Mouse (Mus musculus) right cerebral cortex, postnatal 25 days (tissue): ENCODE results near the gene Ptpn11.
"Not testable (repeated sequence)": the region's sequence is repeated elsewhere in the genome, so short reads cannot be mapped to it uniquely, and the experiment has no call there.

Experiments
- DNase-seq: peaks from one replicate; pipeline ENCODE4 v3.0.0; 2022

The Ptpn11 gene

GRCm38 (mm10) chr5:121190836-121191583 lies at the start of gene Ptpn11:
TSS of gene Ptpn11 (minus strand) at chr5:121191397.
- DNase-seq, result peak; percentile 87

- no peak for DNase-seq
Measured at GRCm38 (mm10) chr5:121239846-121240245, 48.6 kb upstream of the Ptpn11 start.

DNA sequence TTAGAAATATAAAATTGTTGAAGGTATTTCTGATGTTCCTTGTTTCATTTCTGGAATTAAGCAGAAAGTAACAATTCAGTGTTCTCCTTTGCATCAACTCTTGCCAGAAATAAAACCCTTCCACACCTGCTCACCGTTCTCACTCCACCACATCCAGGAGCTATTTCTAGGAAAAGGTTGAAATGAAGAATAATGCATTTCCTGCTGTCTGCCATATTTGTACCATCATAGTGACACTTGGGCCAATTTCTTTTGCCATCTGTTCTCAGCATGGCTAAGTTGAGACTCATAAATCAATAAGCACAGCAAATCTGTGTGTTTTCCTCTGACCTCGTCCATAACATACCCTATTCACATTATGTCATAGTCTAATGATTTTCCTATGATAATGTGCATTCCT lies 47.0 kb upstream of the Ptpn11 start:
- no peak for DNase-seq

DNA sequence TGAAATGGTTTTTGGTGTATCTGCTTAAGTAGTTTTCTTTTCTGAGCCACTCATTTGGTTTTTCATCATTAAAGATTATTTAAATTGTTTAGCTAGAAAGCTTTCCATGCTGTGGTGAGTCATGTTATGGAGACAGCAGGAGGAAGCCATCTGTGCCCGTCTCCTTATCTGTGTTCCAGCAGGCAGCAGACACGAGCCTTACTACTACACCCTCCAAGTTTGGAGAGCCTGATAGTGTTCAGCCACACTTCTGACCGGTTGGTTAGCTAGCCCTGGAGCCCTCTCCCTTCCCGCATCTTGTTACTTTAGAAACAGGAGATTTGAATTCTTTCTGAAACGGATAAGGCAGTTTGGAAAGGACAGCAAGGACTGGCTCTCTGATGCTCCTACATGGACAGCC lies 45.0 kb upstream of the Ptpn11 start:
- peak; percentile 59 for DNase-seq

DNA sequence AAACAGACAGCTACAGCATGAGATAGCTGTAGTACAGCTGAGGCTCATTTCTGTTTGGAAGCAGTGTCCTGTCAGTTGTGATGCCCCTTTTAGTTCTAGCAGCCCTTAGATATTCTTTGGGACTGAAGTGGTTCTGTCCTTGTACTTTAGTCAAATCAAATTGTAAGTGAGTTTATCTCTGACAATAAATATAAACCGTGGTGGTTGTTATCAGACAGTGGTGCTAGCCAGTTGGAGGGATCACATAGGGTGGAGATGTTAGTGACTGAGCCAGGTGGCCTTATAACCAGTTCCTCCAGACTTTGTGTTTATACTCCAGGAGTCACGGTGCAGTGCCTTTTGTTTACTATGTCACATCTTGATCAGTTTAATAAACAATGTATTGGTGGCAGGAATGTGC lies 42.5 kb upstream of the Ptpn11 start:
- no peak for DNase-seq

DNA sequence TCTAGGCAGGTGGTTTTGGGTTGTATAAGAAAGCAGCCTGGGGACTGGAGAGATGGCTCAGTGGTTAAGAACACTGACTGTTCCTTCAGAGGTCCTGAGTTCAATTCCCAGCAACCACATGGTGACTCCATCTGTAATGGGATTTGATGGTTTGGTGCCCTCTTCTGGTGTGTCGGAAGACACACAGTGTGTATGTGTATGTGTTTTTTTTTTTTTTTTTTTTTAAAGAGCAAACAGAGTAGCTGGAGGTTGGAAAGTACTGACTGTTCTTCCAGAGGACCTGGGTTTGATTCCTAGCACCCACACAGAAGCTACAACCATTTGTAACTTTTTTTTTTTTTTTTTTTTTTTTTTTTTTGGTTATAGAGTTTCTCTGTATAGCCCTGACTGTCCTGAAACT lies 41.6 kb upstream of the Ptpn11 start:
- DNase-seq, result no peak

DNA sequence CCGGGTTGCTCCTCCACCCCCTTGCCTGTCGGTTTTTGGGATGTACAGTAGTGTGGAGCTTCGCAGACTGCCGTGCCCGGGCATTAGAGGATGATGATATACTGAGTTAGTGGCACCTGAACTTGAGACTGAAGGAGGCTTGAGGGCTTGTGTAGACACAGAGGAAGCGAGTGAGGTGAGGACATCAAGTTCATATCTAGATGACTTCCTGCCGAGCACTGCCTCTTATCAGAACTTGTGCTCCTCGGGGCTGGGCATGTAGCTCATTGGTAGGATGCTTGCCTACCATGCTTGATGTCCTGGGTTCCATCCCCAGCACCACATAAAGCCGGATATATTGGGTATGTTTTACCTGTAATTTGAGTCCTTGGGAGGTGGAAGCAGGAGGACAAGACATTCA lies 39.6 kb upstream of the Ptpn11 start:
- no peak for DNase-seq

DNA sequence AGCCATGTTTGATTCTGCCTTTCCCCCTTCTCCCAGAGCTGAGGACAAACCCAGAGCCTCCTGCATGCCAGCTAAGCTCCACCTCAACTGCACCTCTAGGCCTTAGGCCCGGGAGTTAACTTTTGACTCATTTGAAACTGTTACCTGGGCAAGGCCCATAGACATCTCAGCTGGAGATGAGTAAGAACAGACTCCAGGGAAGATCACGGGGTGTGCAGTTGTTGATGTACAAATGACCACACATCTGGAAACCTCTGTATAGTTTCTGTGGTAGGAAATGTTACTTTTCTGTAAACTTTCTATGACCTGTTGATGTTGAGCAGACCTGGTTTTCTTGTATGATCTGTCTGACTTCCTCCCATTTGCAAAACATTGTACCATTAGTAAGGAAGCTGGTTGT lies 38.0 kb upstream of the Ptpn11 start:
- DNase-seq, result no peak

GRCm38 (mm10) chr5:121227330-121227729 lies 36.1 kb upstream of the Ptpn11 start:
- not testable (repeated sequence) for DNase-seq

- no peak for DNase-seq
Measured at GRCm38 (mm10) chr5:121226845-121227244, 35.6 kb upstream of the Ptpn11 start.

DNA sequence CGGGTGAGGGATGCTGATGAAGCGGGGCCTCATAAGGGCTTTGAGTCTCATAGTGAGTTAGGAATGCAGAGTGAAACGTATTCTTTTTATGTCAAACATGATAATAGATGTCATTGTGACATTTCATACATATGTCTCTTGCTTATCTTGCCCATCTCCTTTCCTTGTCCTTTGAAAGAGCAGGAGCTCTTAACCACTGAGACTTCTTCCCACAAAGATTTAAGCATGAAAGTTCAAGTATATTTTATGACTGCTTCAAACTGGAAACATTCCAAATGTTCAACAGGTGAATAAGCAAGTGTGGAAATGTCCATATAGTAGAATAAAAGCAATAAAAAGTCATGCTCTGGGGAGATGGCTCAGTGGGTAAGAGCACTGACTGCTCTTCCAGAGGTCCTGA lies 35.2 kb upstream of the Ptpn11 start:
- DNase-seq, result no peak

GRCm38 (mm10) chr5:121225854-121226253 lies 34.7 kb upstream of the Ptpn11 start:
- no peak for DNase-seq

GRCm38 (mm10) chr5:121224856-121225255 lies 33.7 kb upstream of the Ptpn11 start:
- no peak for DNase-seq

- DNase-seq, result not testable (repeated sequence)
Measured at GRCm38 (mm10) chr5:121224020-121224419, 32.8 kb upstream of the Ptpn11 start.

DNA sequence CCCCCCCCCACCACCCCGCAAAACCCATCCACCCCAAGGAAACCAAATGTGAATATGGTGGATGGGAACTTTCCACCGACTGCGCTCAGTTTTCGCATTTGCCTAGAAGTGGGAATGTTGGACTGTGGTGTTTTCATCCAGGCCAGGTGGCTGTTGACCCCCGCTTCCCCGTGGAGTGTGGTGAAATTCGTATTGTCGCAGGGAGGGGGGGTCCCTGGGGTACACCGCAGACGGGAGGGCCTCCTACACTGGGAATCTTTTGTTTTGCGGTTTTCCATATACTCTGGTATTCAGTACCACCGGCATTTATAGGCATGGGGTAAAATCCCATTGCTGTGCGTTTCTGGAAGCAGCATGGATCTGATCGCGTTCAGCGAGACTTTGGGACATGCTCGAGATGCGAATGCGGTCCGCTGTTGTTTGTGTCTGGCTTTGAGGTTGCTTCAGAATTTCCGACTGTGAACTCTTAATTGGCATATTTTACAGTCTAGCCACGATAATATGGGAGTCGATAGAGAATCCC lies 30.2 kb upstream of the Ptpn11 start:
- no peak for DNase-seq

DNA sequence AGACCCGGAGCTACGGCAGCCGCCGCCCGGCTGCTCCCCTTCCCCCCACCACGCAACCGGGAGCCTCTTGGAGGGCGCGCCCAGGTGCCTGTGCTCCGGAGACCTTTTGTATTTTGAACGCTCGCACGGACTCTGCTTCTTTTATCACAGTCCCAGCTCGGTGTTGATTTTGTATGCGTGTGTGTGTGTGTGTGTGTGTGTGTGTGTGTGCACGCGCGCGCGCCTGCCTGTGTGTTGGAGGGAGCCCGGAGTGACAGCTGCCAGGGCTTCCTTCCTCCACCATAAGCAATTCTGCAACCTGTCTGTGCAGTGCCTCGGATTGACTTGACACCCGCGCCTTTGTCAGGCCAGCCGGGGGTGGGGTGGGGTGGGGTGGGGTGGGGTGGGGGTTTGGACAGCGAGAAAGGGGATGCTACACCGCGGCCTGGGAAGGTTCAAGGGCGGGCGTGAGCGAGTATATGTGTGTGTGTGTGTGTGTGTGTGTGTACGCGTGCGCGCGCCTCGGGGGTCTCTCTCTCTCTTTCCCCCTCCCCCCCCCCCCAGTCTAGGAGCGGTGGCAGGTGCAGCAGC lies 29.6 kb upstream of the Ptpn11 start:
- DNase-seq, result no peak

DNA sequence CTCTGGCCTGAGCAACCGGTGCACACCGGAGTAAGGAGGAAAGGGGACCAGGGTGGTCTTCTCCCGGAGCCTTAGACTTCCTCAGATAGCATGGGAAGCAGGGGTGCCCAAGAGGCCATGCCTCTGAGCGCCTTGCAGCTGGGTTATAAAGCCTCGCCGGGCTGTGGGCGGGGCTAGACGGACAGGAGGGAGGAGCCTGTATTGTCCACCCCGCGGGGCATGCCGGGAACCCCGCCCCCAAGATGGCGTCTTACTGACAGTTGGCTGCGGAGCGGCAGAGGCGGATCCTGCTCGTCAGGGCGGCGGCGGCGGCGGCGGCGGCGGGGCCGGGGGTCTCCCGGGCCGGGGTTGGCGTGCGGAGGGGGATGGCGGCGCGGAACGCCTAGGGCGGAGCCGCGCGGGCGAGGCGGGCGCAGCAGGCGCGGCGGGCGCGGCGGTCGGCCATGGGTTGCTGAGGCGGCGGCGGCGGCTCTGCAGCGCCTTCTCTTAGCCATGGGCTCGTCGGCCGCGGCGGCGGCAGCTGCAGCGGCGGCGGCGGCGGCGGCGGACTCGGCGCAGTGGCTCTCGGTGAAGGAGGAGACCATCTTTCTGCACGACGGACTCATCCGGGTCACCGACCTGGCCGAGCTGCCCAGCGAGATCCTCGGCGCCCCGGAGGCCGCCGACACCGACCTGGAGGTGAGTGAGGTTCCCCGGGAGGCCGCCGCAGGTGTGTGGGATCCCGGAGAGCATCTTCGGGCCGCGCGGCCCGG lies 29.0 kb upstream of the Ptpn11 start, which contains the start of gene Hectd4:
Gene Hectd4, plus strand, starts transcription at position 240 of the 752 bp plus-strand sequence.
- DNase-seq, result peak; percentile 93

DNA sequence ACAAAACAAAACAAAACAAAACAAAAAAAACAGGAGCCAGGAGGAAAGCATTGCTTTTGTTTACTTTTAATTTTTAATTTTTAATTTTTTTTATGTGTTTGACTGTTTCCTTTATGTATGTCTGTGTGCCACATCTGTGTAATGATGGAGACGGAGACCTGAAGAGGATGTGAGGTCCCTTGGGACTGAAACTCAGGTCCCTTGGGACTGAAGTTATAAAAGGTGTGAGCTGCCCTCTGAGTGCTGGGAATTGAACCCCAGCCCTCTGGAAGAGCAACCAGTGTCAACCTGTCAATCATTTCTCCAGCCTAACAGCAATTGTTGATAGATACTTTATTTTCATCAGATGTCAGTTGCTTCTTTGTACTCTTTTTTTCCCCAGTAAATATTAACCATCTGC lies 28.0 kb upstream of the Ptpn11 start:
- DNase-seq, result no peak

DNA sequence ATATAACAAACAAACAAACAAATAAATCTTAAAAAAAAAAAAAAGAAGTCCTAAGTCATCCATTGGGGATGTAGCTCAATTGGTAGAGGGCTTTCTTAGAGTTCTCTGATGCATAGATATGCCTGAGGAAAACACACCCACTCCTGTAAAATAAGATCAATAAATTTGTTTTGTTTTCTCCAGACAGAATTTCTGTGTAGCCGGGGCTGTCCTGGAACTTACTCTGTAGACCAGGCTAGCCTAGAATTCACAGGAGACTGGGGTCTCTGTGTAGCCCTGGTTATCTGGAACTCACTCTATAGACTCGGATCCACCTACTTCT lies 26.1 kb upstream of the Ptpn11 start:
- DNase-seq, result no peak

DNA sequence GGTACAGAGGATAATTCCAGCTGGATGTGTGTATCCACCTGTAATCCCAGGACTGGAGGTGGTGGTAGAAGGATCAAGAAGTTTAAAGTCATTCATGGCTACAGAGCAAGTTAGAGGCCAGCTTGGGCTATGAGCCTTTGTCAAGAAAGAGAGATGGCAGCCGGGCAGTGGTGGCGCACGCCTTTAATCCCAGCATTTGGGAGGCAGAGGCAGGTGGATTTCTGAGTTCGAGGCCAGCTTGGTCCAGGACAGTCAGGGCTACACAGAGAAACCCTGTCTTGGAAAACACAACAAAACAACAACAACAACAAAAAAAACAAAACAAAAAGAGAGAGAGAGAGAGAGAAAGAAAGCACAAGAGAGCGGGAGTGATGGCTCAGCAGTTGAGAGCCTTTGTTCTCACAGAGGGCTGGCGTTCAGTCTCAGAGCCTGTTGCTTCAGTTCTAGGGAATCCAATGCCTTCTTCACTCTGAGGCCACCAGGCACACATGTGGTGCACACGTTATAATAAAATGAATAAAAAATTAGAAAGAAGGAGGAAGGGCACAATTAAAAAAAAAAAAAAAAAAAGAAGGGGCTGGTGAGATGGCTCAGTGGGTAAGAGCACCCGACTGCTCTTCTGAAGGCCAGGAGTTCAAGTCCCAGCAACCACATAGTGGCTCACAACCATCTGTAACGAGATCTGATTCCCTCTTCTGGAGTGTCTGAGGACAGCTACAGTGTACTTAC lies 25.6 kb upstream of the Ptpn11 start:
- not testable (repeated sequence) for DNase-seq

DNA sequence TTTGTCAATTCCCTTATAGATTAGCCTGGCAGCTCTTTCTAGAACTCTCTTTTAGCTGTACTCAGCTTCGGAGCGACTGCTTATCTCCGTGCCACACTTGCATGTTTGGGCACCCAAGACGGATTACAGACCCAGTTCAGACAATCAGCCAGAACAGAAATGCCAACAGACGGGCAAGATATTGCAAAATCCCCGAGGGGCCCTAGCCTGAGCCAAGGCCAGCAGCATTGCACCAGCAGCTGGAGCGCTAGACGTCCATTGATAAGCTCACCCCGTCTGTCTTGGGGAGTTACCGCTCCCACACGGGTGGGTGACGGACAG lies 24.9 kb upstream of the Ptpn11 start:
- DNase-seq, result no peak

GRCm38 (mm10) chr5:121215380-121216125 lies 24.4 kb upstream of the Ptpn11 start:
- peak; percentile 56 for DNase-seq

DNA sequence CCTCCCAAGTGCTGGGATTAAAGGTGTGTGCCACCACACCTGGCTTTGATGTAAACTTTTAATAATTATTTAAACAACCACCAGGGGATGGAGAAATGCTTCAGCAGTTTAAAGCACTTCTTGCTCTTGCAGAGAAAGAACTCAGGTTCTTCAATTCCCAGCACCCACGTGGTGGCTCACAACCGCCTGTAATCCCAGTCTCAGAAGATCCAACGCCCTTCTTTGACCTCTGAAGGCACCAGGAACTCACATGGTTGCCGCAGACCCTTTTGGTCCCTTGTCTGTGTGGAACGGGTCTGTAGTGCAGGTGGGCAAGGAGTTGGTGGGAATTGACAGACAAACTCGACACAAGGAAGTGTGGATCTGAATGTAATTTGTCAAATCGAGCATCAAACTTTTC lies 23.5 kb upstream of the Ptpn11 start:
- no peak for DNase-seq
